Mouse (Mus musculus): Measurements from ENCODE around the gene Wdr20rt. TPM values are rescaled to one million over a fixed set of nuclear protein-coding genes. Genes with fewer than 3 reads are reported as not detected.

Gene Wdr20rt
- total RNA-seq (2021) (not detected), polyA plus RNA-seq (2012; rRNA removed) (not detected in 2 replicates)
- long read RNA-seq = 0 reads

DNA sequence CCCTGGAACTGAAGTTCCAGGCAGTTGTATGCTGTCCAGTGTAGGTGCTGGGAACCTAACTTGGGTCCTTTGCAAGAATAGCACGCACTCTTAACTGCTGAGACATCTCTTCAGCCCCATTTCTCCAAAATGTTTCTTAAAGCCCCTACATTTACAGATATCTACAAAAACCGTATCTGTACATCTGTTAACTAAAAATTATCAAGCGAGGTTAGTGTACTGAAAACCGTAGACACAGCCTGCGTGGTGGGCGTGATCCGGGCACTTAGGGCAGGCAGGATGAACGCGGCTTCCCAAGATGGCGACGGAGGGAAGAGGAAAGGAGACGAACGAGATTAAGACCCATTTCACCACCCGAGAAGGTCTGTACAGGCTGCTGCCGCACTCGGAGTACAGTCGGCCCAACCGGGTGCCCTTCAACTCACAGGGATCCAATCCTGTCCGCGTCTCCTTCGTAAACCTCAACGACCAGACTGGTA, at the start of gene Wdr20rt:
TSS of gene Wdr20rt (plus strand) at position 51 of the 479 bp plus-strand sequence.
- intact Hi-C loops (cut with DNase I) = no loop called here
- Histone ChIP-seq H3K4me1 (ENCODE audit: control insufficient read depth, insufficient read depth, low read length) (no peaks in the 10 kb centered on the region), H3K9ac (ENCODE audit: low read depth, low read length) (no peak within 1 kb of the TSS), H3K79me2 (replicated peaks; ENCODE audit: control insufficient read depth, insufficient read depth, low read length) (no peaks in the 10 kb centered on the region), H3K27me3 (ENCODE audit: control insufficient read depth, insufficient read depth, low read length) (no peaks in the 10 kb centered on the region), H3K27ac (no peak within 1 kb of the TSS), H3K4me3 (no peak within 1 kb of the TSS), H3K36me3 (ENCODE audit: control insufficient read depth, insufficient read depth, low read length) (no peaks in the 10 kb centered on the region)
- TF ChIP-seq EP300 (IDR thresholded peaks at IDR 0.05; ENCODE audit: insufficient read depth, low read depth, low read length) (no peak), CTCF (IDR thresholded peaks at IDR 0.05) (no peak), POLR2A (IDR thresholded peaks at IDR 0.05; ENCODE audit: insufficient read depth, low read depth, low read length) (no peak)
- DNase-seq = no peak
- 92% methylated on average over 22 of the region's 22 CpGs for WGBS

DNA sequence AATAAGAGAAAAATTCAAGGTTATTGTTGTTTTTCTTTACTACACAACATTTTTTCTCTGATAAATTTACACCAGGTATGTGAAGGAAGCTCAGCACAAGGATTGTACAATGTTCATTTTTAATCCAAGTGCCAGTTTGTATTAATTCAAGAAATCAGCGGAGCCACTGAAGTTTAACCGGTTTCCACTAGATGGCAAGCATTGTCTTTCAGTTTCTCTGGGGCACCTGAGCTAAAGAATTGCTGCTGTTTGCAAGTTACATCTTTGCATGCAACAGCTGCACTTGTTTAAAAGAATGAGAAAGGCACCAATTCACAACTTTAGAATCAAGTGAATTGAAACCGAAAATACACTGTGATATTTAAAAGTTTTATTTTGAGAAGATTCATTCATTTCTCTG, 38.0 kb upstream of the Wdr20rt start:
- Histone ChIP-seq H3K79me2 (replicated peaks; ENCODE audit: control insufficient read depth, insufficient read depth, low read length) (no peaks in the 10 kb centered on the region), H3K27me3 (ENCODE audit: control insufficient read depth, insufficient read depth, low read length) (no peaks in the 10 kb centered on the region), H3K9ac (ENCODE audit: low read depth, low read length) (no peak overlapping the region), H3K36me3 (ENCODE audit: control insufficient read depth, insufficient read depth, low read length) (no peaks in the 10 kb centered on the region), H3K4me3 (no peak overlapping the region), H3K4me1 (ENCODE audit: control insufficient read depth, insufficient read depth, low read length) (no peaks in the 10 kb centered on the region), H3K27ac (no peak overlapping the region)
- TF ChIP-seq POLR2A (IDR thresholded peaks at IDR 0.05; ENCODE audit: insufficient read depth, low read depth, low read length) (no peak), EP300 (IDR thresholded peaks at IDR 0.05; ENCODE audit: insufficient read depth, low read depth, low read length) (no peak), CTCF (IDR thresholded peaks at IDR 0.05) (peak; percentile 52)
- WGBS = 42% methylated on average over 3 of the region's 3 CpGs
- intact Hi-C loops (cut with DNase I) = no loop called here
- DNase-seq = no peak

DNA sequence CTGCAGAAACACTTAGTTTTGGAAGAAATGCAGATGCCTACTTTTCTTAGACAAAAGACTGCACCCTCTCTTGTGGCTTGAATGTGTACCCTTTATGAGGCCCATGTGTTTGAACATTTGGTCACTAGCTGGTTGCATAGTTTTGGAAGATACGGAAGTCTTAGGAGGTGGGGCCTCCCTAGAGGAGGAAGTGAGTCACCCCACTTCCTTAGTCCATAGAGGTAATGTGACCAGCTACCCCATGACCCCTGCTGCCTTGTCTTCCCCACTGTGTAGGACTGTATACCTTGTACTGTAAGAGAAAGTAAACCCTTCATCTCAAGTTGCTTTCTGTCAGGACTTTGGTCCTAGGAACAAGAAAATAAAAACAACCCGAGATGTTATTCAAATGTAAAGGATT, 36.1 kb upstream of the Wdr20rt start:
- H3K4me3 ChIP-seq = no peak overlapping the region
- intact Hi-C loops (cut with DNase I) = no loop called here
- 65% methylated on average over 2 of the region's 2 CpGs for WGBS

DNA sequence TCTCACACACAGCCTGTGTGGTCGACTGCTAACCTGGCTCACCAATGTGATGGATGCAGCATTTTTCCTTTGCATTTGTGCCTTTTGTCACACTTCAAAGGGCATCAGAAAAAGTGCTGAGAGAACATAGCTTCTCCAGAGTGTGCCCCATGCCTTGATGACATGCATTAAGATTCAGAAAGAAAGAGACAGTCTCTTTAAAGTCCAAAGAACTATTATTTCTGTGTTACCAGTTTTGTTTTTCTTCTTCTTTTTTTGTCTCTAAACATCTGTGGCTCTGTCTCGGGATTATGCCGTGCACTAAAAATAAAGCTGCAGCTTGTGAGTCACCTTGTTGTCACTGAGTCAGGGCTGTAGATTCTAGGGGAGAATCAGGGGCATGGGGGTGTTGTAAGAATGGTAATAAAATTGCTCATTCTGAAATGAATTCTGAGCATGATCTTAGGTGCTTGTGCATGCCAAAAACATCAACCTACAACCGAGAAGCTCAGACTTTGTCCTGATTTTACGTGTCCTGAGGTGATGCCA, 31.2 kb upstream of the Wdr20rt start:
- no peak overlapping the region for H3K9ac ChIP-seq (ENCODE audit: low read depth, low read length)
- no peak overlapping the region for H3K27ac ChIP-seq
- no peaks in the 10 kb centered on the region for H3K4me1 ChIP-seq (ENCODE audit: control insufficient read depth, insufficient read depth, low read length)
- H3K4me3 ChIP-seq = no peak overlapping the region
- no peaks in the 10 kb centered on the region for H3K27me3 ChIP-seq (ENCODE audit: control insufficient read depth, insufficient read depth, low read length)
- DNase-seq = no peak
- no peak for TF ChIP-seq POLR2A (IDR thresholded peaks at IDR 0.05; ENCODE audit: insufficient read depth, low read depth, low read length)
- no peak for TF ChIP-seq EP300 (IDR thresholded peaks at IDR 0.05; ENCODE audit: insufficient read depth, low read depth, low read length)
- no peak for TF ChIP-seq CTCF (IDR thresholded peaks at IDR 0.05)
- 40% methylated on average over 5 of the region's 5 CpGs for WGBS
- intact Hi-C loops (cut with DNase I) = no loop called here
- no peaks in the 10 kb centered on the region for H3K79me2 ChIP-seq (replicated peaks; ENCODE audit: control insufficient read depth, insufficient read depth, low read length)
- H3K36me3 ChIP-seq (ENCODE audit: control insufficient read depth, insufficient read depth, low read length) = no peaks in the 10 kb centered on the region

More for the DNA sequence above, 36.1 kb upstream of the Wdr20rt start:
- DNase-seq = no peak
- no peak overlapping the region for H3K27ac ChIP-seq
- no peaks in the 10 kb centered on the region for H3K4me1 ChIP-seq (ENCODE audit: control insufficient read depth, insufficient read depth, low read length)
- H3K79me2 ChIP-seq (replicated peaks; ENCODE audit: control insufficient read depth, insufficient read depth, low read length) = no peaks in the 10 kb centered on the region
- no peak for TF ChIP-seq POLR2A (IDR thresholded peaks at IDR 0.05; ENCODE audit: insufficient read depth, low read depth, low read length)
- no peak for TF ChIP-seq EP300 (IDR thresholded peaks at IDR 0.05; ENCODE audit: insufficient read depth, low read depth, low read length)
- no peak for TF ChIP-seq CTCF (IDR thresholded peaks at IDR 0.05)
- H3K27me3 ChIP-seq (ENCODE audit: control insufficient read depth, insufficient read depth, low read length) = no peaks in the 10 kb centered on the region
- no peak overlapping the region for H3K9ac ChIP-seq (ENCODE audit: low read depth, low read length)
- no peaks in the 10 kb centered on the region for H3K36me3 ChIP-seq (ENCODE audit: control insufficient read depth, insufficient read depth, low read length)

DNA sequence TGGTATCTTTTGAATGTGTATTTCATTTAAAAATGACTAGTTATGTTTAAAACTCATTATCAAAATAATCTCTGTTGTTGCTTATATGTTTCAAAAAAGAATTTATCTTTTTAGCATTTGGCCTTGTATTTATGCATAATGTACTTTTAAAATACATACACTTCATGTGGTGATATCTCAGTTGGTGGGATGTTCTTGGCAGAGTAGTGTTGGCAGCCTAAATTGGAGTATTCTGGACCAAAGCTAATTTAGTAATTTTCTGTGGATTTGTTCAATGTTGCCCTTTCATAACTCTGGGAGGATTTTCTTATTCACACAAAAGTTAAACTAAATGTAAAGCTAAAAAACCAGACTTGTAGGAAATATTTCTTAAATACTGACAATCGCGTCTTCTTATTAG, 23.5 kb upstream of the Wdr20rt start:
- no peak overlapping the region for H3K4me3 ChIP-seq
- intact Hi-C loops (cut with DNase I) = no loop called here
- no peaks in the 10 kb centered on the region for H3K27me3 ChIP-seq (ENCODE audit: control insufficient read depth, insufficient read depth, low read length)
- no peak for DNase-seq
- TF ChIP-seq POLR2A (IDR thresholded peaks at IDR 0.05; ENCODE audit: insufficient read depth, low read depth, low read length) = no peak
- 98% methylated on average over 2 of the region's 2 CpGs for WGBS
- H3K27ac ChIP-seq = no peak overlapping the region
- no peaks in the 10 kb centered on the region for H3K79me2 ChIP-seq (replicated peaks; ENCODE audit: control insufficient read depth, insufficient read depth, low read length)
- no peaks in the 10 kb centered on the region for H3K36me3 ChIP-seq (ENCODE audit: control insufficient read depth, insufficient read depth, low read length)
- no peaks in the 10 kb centered on the region for H3K4me1 ChIP-seq (ENCODE audit: control insufficient read depth, insufficient read depth, low read length)
- H3K9ac ChIP-seq (ENCODE audit: low read depth, low read length) = no peak overlapping the region

DNA sequence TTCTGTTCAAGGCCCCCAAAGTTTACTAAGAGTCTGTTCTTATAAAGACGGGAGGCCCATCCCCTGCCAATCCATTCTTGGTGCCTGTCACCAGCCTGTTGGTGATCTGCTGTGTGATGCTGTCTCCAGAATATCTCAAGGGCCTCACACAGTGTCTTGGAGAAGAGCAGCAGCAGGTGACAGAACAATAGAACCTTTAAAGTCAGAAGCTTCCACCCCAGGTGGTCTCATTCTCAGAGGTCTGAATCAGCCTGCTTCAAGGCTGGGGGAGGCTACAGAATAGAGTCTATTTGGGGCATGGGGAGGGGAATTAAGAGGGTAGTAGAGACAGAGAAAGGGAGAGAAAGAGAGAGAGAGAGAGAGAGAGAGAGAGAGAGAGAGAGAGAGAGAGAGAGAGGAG, 18.9 kb upstream of the Wdr20rt start:
- Histone ChIP-seq H3K27me3 (ENCODE audit: control insufficient read depth, insufficient read depth, low read length) (no peaks in the 10 kb centered on the region), H3K79me2 (replicated peaks; ENCODE audit: control insufficient read depth, insufficient read depth, low read length) (no peaks in the 10 kb centered on the region), H3K4me1 (ENCODE audit: control insufficient read depth, insufficient read depth, low read length) (no peaks in the 10 kb centered on the region), H3K9ac (ENCODE audit: low read depth, low read length) (no peak overlapping the region), H3K36me3 (ENCODE audit: control insufficient read depth, insufficient read depth, low read length) (no peaks in the 10 kb centered on the region), H3K27ac (no peak overlapping the region), H3K4me3 (no peak overlapping the region)
- no peak for DNase-seq
- TF ChIP-seq POLR2A (IDR thresholded peaks at IDR 0.05; ENCODE audit: insufficient read depth, low read depth, low read length) = no peak
- WGBS = 77% methylated on average over 1 of the region's 1 CpGs
- intact Hi-C loops (cut with DNase I) = no loop called here

All from heart, adult 2 months (tissue).